Mouse (Mus musculus) MN1 (cell line): ENCODE data around the gene Sys1.

ENCODE experiments used
- DNase-seq: peaks from one replicate; pipeline ENCODE4 v3.0.0-alpha.2; 2016; ENCODE audit warnings: low spot score

Gene Sys1

GRCm38 (mm10) chr2:164434681-164435080, 22.1 kb upstream of the Sys1 start:
- DNase-seq = no peak

GRCm38 (mm10) chr2:164435216-164436090, 21.3 kb upstream of the Sys1 start:
- no peak for DNase-seq

GRCm38 (mm10) chr2:164436215-164436913, 20.4 kb upstream of the Sys1 start:
- no peak for DNase-seq

GRCm38 (mm10) chr2:164436961-164437360, 19.8 kb upstream of the Sys1 start:
- no peak for DNase-seq

GRCm38 (mm10) chr2:164437710-164438109, 19.1 kb upstream of the Sys1 start:
- DNase-seq = no peak

DNA sequence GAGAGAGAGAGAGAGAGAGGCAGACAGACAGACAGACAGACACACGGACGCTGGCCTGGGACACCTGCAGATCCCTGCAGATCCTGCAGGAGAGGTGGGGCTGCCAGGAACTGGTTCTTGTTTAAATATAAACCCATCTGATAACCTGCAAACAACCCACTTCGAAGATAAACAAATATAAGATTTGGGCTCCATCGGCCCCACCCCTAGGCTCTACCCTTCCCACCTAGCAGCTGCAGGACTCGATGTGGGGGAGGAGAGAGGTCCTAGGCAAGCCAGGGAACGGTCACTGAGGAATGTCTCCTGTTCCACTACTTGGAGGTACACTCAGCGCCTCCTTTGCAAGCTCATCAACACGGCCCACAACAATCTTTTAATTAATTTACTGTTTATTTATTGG, 18.5 kb upstream of the Sys1 start:
- no peak for DNase-seq

- no peak for DNase-seq
Observed at GRCm38 (mm10) chr2:164439001-164439421, 17.8 kb upstream of the Sys1 start.

GRCm38 (mm10) chr2:164440314-164440713, 16.4 kb upstream of the Sys1 start:
- no peak for DNase-seq

DNA sequence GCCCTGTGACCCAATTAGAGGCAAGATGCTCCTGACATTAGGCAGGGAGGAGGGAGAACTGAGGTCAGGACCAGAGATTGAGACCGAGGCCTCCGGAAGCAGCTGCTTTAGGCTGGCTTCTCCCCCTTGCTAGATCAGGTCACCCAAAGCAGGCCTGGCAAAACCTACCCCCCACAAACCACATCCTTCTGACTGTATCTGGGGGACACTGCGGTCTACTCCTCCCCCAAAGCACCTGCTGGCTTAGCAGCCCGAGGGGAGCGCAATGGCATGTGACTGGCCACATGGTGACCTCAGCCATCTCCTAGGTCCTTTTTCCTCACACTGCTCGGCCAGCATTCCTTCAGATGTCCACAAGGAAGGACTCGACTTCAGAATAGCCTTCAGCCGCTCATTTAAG, 15.6 kb upstream of the Sys1 start:
- DNase-seq = no peak

- no peak for DNase-seq
Observed at GRCm38 (mm10) chr2:164441731-164442130, 15.0 kb upstream of the Sys1 start.

DNA sequence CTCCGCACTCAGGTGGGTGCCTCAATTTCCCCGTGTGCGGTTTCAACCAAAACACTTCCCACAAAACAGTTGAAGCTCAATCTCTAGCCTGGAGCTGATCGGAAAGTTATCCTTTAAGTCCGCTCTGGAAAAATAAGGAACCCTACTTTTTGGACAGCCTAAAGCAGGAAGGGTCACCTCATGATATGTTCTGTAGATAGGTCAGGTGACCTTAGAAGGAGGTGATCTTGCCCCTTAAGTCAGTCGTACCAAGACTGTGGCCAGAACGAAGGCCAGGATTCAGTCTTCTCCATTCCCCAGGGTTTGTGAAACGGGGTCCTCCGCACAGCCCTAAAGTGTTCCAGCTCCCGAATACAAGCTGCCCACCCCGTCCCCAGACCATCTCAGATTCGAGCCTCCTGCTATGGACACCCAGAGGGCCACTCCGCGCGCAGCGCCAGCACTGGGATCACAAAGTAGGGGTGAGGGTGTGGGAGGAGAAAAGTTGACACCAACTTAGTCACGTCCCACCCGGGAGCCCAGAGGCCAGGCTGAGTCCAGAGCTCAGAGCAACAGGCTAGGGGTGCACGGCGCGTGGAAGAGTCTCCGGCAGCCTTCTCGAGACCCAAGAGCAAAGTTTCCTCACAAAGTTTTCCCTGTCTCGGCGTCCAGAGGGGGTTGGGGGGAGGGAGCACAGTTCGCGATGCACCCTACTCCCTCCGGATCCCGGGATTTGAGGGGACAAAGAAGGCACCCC, 14.3 kb upstream of the Sys1 start:
- no peak for DNase-seq

GRCm38 (mm10) chr2:164443051-164443437, 13.7 kb upstream of the Sys1 start:
- peak; percentile 30 for DNase-seq

DNA sequence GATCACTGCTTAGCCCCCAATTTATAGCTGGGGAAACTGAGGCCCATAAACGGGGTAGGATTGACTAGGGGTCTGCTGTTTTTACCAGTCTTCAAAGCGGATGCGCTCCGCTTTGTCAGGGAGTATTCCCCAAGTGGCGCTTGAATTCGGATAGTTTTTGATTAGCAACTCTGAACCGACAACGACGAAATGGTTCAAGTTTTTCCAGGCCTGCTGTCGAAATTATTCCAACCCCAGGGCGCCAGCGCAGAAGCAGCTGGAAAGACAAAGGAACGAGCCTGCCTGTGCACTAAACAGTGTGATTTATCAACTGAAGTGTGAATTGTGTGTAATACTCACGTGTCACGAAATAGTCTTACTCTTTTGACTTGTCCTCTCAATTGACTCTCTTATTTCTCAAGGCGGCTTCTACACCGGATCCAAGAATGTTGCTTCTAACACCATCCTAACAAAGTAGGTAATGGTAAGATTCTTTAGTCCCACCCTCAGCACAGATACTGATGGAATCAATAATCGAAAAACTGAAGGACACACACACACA, 13.2 kb upstream of the Sys1 start, which contains the start of gene Sdc4:
Sdc4 (minus strand) TSS at position 428 of the 541 bp plus-strand sequence.
- no peak for DNase-seq

GRCm38 (mm10) chr2:164444701-164445100, 12.1 kb upstream of the Sys1 start:
- DNase-seq = no peak

GRCm38 (mm10) chr2:164445399-164446085, 11.2 kb upstream of the Sys1 start:
- DNase-seq = no peak

DNA sequence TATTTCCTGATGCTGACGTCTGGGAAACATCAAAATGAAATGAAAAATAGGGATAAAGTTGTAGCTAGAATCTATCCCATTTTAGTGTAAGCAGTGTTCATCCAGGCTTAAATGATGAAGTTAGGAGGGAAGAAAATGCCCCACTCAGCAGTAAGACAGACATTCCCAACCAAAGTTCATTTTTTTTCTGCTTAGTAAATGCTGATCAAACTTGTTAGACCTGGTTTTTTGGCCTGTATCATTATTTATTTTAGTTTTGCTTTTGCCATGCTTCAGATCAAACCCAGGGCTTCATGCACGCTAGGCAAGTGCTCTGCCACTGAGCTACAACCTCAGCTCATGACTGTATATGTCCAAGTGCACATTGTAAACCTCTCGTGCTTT, 10.7 kb upstream of the Sys1 start:
- no peak for DNase-seq

DNA sequence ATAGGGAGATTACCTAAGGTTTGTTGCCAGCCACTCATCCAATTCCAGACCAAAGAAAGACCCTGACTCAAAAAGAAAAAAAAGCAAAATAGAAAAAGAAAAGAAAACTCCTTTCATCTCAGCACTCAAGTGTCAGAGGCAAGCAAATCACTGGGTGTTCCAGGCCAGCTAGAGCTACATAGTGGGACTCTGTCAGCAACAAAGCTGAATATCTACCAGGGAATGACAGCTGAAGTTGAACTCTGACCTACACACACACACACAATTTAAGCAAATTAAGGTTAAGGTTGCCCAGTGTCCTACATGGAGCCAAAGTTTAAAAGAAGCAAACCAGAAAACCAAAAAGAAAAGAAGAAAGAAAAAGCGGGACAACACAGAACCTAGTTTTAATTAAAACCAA, 8.6 kb upstream of the Sys1 start:
- DNase-seq = no peak

- DNase-seq = no peak
Observed at GRCm38 (mm10) chr2:164448921-164449320, 7.8 kb upstream of the Sys1 start.

- no peak for DNase-seq
Observed at GRCm38 (mm10) chr2:164449341-164450042, 7.3 kb upstream of the Sys1 start.

DNA sequence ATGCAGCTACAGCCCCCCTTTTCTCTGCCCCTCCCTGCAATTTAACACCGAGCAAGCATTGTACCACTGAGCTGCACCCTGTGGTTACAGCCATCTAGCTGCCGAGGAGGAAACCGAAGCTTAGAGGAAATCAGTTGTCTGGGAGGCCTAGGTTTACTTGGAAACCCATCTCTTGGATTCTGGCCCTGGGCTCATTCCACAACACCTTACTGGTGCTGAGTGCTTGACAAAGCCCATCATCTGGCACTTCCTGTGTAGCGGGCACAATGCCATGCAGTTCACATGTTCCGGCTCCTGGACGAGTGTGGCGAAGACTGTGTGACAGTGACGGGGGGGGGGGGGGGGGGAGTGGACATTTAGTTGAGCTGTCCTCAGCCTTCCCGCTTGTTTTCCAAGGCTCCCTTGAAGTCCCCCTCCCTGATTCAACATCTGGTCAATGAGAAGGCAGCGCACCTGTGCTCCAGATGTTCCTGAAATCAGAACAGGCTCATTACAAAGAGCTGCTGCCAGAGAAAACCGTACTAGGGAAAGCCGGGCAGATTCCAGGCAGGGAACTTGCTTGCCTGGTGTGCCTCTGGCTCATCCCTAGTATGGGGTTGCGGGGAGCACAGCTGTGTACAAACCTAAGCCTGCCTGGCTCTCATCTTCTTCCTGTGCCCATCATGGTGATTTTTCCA, 4.6 kb upstream of the Sys1 start:
- no peak for DNase-seq
